Comparison of ENCODE assay signal across 15 mouse cellular contexts in genomic region chr13:46547253-46547652, GRCm38 (mm10).
"Had no signal": no experiment of that assay in that cellular context is flagged by ENCODE, and none has a peak within 500 bp of the region (broad histone marks: within the 10 kb centered on the region; RNA-seq: fewer than 3 reads in every experiment).

No protein-coding gene starts in this region.

- H3K4me2 ChIP-seq: intestine, embryonic 15.5 days; limb, embryonic 15.5 days; liver, embryonic 12.5 days; lung, embryonic 14.5 days; neural tube, embryonic 13.5 days had no signal

- H3K4me3 ChIP-seq: intestine, embryonic 15.5 days; limb, embryonic 15.5 days; liver, embryonic 12.5 days; neural tube, embryonic 13.5 days had no signal

- H3K9me3 ChIP-seq: intestine, embryonic 15.5 days; limb, embryonic 15.5 days; liver, embryonic 12.5 days; neural tube, embryonic 13.5 days had no signal

- ATAC-seq: intestine, embryonic 15.5 days; liver, embryonic 12.5 days had no signal

- H3K27me3 ChIP-seq: intestine, embryonic 15.5 days; limb, embryonic 15.5 days; liver, embryonic 12.5 days; neural tube, embryonic 13.5 days had no signal

- H3K36me3 ChIP-seq: intestine, embryonic 15.5 days; limb, embryonic 15.5 days; liver, embryonic 12.5 days; neural tube, embryonic 13.5 days had no signal

- H3K9ac ChIP-seq: intestine, embryonic 15.5 days; limb, embryonic 15.5 days; liver, embryonic 12.5 days; lung, embryonic 14.5 days; neural tube, embryonic 13.5 days had no signal

- H3K27ac ChIP-seq: intestine, embryonic 15.5 days; limb, embryonic 15.5 days; liver, embryonic 12.5 days had no signal

- H3K4me1 ChIP-seq: intestine, embryonic 15.5 days; limb, embryonic 15.5 days; liver, embryonic 12.5 days had no signal

- DNase-seq: kidney, adult 2 months; kidney, postnatal 36 days; layer of hippocampus, adult 9-11 months; layer of hippocampus, postnatal 36 days; lung, embryonic 14.5 days; midbrain, embryonic 14.5 days; retina, postnatal 1 day; right cerebral cortex, postnatal 4 days; spleen, adult 18-20 months; thymus, adult 18-20 months; thymus, postnatal 14 days had no signal
